Mouse (Mus musculus): ENCODE results near the gene Smc4. TPM values are rescaled to one million over a fixed set of nuclear protein-coding genes. Genes with fewer than 3 reads are reported as not detected.

Gene Smc4
- total RNA-seq, 2 experiments from 2014 or later: 17.9 to 18.2 TPM

Small RNA genes lying within 50 kb of the gene (microRNA-seq; reads per million reads assigned to microRNA genes)
- 1,995 reads per million, percentile 82 among the genes with 10 or more reads in this experiment for gene Mir15b
- 146 reads per million, percentile 54 among the genes with 10 or more reads in this experiment for gene Mir16-2

Other genes with a start within 250 kb of the Smc4 start
- gene 1110032F04Rik, start 135.2 kb upstream of the Smc4 start, total RNA-seq (2021): 1 to 10 TPM; 6.5 to 8.3 TPM
- gene Ift80, start 168 bp upstream of the Smc4 start, total RNA-seq (2021): 10 to 100 TPM in 1 of 2 experiments, 1 to 10 TPM in 1; 9.3 to 10.4 TPM
- 10 to 100 TPM; 13.9 to 17.1 TPM for gene Trim59, start 40.0 kb downstream of the Smc4 start, total RNA-seq (2021)
- 100 to 1,000 TPM in 1 of 2 experiments, 10 to 100 TPM in 1; 85.8 to 101 TPM for gene Kpna4, start 122.4 kb downstream of the Smc4 start, total RNA-seq (2021)
- not detected for gene Arl14, start 217.7 kb downstream of the Smc4 start, total RNA-seq (2021)